Mouse (Mus musculus) kidney, embryonic 16.5 days (tissue): ENCODE measurements at regions not wholly inside any gene's neighbourhood (a gene's known extent, or its start where the extent isn't known, plus 50 kb on each side); places are given as distances from the start of the nearest gene placed in this dataset.

Source experiments
- ATAC-seq: fragments of 200-750 bp; cut with Nextera tagmentation; 2 replicates; pipeline ENCODE4 v1.8.0; 2017; ENCODE audit warnings: moderate TSS enrichment; ENCODE audit not compliant: low FRiP score, low TSS enrichment
- H3K27ac ChIP-seq: fragments of 300-500 bp; sonication (generic); 2 replicates; pipeline ENCODE4 v1.5.1; 2014; ENCODE audit warnings: low read length
- H3K27me3 ChIP-seq: fragments of 300-500 bp; sonication (generic); 2 replicates; pipeline ENCODE4 v1.6.1; 2014; ENCODE audit warnings: low read length, control low read depth, mixed read lengths; ENCODE audit not compliant: insufficient read depth
- H3K36me3 ChIP-seq: fragments of 300-500 bp; sonication (generic); 2 replicates; pipeline ENCODE4 v1.6.1; 2014; ENCODE audit warnings: low read length, control low read depth, mixed read lengths; ENCODE audit not compliant: insufficient read depth
- H3K4me1 ChIP-seq: fragments of 300-500 bp; sonication (generic); 2 replicates; pipeline ENCODE4 v1.6.1; 2014; ENCODE audit warnings: low read length, control low read depth, mixed read lengths; ENCODE audit not compliant: insufficient read depth
- H3K4me2 ChIP-seq: fragments of 300-500 bp; sonication (generic); replicated peaks from 2 replicates; pipeline ENCODE4 v1.6.1; 2014; ENCODE audit warnings: low read depth, low read length
- H3K4me3 ChIP-seq: fragments of 300-500 bp; sonication (generic); 2 replicates; pipeline ENCODE4 v1.5.1; 2014; ENCODE audit warnings: mild to moderate bottlenecking, low read length
- H3K9ac ChIP-seq: fragments of 300-500 bp; sonication (generic); replicated peaks from 2 replicates; pipeline ENCODE4 v1.6.1; 2014; ENCODE audit warnings: low read length
- H3K9me3 ChIP-seq: fragments of 300-500 bp; sonication (generic); 2 replicates; pipeline ENCODE4 v1.6.1; 2016; ENCODE audit warnings: low read length, control low read depth
- WGBS: fragments of 180-500 bp; shearing (Covaris S2); extraction: QIAGEN DNeasy Blood & Tissue Kit; methylation state at CpG from one replicate; pipeline ENCODE4 v1.1.7; 2014; 5-methylcytosine and 5-hydroxymethylcytosine counted together

DNA sequence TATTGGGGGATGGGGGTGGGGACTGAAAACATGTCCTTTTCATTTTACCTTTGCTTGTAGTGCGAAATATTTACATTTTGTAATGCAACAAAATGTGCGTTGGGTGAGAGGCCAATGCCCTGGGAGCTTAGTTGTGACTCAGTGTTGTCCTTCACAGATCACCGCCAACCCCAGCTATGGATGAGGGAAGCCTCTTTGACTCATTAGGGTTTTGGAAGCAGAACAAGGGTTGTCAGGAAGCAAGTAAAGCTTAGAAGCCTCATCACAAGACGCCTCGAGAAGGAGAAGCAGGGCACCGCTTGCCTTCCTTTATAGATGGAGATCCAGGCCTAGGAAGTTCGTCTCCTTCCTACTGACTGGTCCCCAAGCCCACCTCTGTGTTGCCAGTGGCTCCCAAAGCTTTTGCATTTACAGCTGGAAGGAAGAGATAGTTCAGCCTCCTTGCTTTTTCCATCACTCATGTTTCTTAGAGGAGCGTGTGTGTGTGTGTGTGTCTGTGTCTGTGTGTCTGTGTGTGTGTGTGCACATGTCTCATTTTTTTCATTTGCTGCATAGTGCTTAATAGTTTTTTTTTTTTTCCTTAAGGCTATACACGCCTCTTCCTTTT, 1297.2 kb upstream of the A1bg start:
- H3K36me3 ChIP-seq, result 0 out of 2 replicates have a peak, but pooled peaks cover 5% of the 10 kb centered on the region
- no peak for ATAC-seq

DNA sequence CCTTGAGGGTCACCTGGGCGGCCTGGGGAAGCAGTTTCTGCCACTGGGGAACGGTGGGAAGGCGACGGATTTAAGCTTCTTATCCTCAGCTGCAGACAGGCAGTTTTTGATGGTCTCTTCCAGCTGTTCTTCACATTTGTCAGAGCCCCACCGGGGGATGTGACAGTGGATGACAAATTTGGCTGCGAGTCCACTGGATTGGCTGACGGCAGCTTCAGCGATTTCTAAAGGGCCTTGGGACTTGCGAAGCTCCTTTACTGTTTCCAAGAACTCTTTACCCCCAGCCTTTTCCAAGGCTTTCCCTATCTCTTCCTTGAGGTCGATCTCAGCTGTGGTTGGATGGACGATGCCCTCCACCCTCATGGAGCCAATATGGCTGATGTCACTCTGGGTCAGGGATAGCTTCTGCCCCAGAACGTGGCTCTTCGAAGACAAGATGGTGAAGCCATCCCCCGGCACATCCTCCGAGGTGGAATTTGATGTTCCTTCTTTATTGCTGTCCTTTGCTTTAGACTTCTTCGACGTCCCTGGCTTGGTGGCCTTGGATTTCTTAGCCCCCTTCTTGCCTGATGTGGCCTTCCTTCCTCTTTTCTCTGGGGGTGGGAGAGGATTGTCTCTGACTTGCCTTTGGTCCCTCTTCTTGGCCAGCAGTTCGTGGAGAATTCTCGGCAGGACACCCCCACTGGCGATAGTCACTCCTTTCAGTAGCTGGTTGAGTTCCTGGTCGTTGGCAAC, 1295.7 kb upstream of the A1bg start:
- ATAC-seq, result no peak
- WGBS, result 90% methylated on average over 21 of the region's 21 CpGs

More for the DNA sequence above, 1297.2 kb upstream of the A1bg start:
- no peak overlapping the region for H3K4me2 ChIP-seq
- no peak overlapping the region for H3K9ac ChIP-seq
- H3K9me3 ChIP-seq, result no peaks in the 10 kb centered on the region
- H3K4me1 ChIP-seq, result no peaks in the 10 kb centered on the region
- 94% methylated on average over 9 of the region's 9 CpGs for WGBS
- H3K27ac ChIP-seq, result no peak overlapping the region
- no peaks in the 10 kb centered on the region for H3K27me3 ChIP-seq
- no peak overlapping the region for H3K4me3 ChIP-seq

DNA sequence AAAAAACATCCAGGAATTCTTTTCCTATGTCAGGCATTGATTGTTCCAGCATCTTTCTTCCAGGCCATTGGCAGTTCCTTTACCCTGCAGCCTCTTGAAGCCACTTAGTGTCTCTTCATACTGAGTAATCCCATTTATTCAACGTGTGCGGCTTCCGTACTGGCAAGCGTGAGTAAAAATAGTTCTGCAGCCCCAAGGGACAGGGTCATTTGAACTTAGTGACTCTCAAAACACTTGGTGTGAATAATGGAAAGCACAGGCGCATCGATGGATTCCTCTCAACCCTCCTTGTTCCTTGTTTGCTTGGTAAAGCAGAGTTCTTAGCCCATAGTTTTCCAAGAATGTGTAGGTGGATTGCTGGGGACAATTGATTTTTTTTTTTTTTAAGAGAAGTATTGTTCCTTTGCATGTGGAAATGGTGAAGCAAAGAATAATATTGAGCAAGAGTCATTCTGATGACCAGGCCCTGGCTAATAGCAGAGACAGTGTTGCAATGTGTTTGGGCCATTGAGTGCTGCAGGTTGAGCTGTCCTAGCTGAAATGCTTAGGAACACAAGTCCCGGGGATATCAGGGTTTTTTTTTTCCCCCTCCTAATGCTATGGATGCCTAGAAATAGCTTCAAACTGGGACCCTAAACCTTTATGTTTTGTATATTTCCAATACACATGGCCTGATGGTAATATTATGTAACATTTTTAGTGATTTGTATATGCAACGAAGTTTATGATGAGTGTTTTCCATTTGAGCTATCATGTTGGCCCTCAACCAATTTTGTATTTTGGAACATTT, 1294.1 kb upstream of the A1bg start:
- Histone ChIP-seq H3K27ac (no peak overlapping the region), H3K36me3 (0 out of 2 replicates have a peak, but pooled peaks cover 5% of the 10 kb centered on the region), H3K27me3 (no peaks in the 10 kb centered on the region), H3K4me3 (no peak overlapping the region), H3K9ac (no peak overlapping the region), H3K9me3 (no peaks in the 10 kb centered on the region), H3K4me1 (0 out of 2 replicates have a peak, but pooled peaks cover 5% of the 10 kb centered on the region), H3K4me2 (no peak overlapping the region)
- WGBS, result 63% methylated on average over 8 of the region's 8 CpGs
- ATAC-seq, result no peak

More for the DNA sequence above, 1295.7 kb upstream of the A1bg start:
- Histone ChIP-seq H3K9me3 (no peaks in the 10 kb centered on the region), H3K36me3 (0 out of 2 replicates have a peak, but pooled peaks cover 5% of the 10 kb centered on the region), H3K27me3 (no peaks in the 10 kb centered on the region), H3K4me3 (no peak overlapping the region), H3K4me1 (no peaks in the 10 kb centered on the region), H3K9ac (no peak overlapping the region), H3K4me2 (no peak overlapping the region), H3K27ac (no peak overlapping the region)

DNA sequence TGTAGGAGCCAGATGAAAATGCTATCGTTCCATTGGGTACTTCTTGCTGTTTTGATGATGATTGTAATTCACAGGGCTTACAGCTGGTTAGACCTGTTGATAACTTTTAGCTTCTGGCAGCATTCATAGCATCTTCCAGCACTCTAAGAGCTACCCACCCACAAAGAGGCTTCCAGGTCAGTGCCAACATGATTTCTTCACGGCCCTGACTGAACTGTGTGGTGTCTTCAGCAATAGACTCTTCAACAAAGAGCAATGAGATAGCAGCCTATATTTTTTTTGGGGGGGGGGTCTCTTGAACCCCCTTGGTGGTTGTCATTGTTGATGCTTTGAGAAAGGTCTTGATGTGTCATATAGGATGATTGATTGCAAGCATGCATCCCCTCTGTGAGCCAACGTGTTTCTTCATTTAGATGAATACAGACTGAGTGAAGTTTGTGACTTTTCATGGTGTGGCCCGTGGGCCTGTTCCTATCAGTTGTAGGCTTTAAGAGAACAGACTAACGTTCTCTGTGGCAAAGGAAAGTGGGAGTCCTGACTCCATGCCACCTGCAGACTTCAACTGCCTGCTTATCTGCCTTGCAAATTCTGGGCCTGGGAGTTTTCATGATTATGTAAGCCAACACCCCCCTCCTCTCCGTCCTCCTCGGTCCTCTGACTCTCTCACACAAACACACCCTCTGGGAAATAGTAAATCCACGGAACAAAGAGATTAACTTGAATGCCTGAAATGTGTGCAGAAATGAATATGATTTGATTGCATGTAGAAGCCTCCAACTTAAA, 1293.0 kb upstream of the A1bg start:
- Histone ChIP-seq H3K9me3 (no peaks in the 10 kb centered on the region), H3K4me3 (no peak overlapping the region), H3K27ac (no peak overlapping the region), H3K36me3 (0 out of 2 replicates have a peak, but pooled peaks cover 5% of the 10 kb centered on the region), H3K9ac (no peak overlapping the region), H3K27me3 (no peaks in the 10 kb centered on the region), H3K4me2 (no peak overlapping the region), H3K4me1 (0 out of 2 replicates have a peak, but pooled peaks cover 5% of the 10 kb centered on the region)
- no peak for ATAC-seq
- 57% methylated on average over 8 of the region's 8 CpGs for WGBS

DNA sequence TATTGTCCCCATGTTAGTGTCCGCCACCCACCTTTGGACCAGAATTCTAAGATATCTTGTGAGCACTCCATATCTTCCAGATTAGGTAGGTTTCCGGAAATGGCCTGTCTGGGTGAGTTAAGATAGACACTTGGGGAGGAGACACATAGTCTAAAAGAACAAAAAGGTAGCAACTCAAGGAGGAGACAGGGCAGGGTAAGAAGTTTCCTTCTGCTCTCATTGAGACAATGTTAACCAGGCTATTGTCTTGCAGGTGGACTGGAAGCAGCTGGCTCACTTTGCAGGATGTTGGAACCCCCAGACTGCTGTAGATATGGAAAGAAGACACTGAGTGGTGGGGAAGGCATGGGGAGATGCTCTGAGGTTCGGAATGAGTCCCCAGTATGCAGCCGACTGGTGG, 1291.5 kb upstream of the A1bg start:
- H3K4me2 ChIP-seq, result no peak overlapping the region
- no peak overlapping the region for H3K4me3 ChIP-seq
- no peak overlapping the region for H3K27ac ChIP-seq
- H3K4me1 ChIP-seq, result 0 out of 2 replicates have a peak, but pooled peaks cover 5% of the 10 kb centered on the region
- no peak for ATAC-seq
- no peaks in the 10 kb centered on the region for H3K27me3 ChIP-seq
- H3K9me3 ChIP-seq, result no peaks in the 10 kb centered on the region
- H3K9ac ChIP-seq, result no peak overlapping the region
- WGBS, result 91% methylated on average over 4 of the region's 4 CpGs
- 0 out of 2 replicates have a peak, but pooled peaks cover 3% of the 10 kb centered on the region for H3K36me3 ChIP-seq

DNA sequence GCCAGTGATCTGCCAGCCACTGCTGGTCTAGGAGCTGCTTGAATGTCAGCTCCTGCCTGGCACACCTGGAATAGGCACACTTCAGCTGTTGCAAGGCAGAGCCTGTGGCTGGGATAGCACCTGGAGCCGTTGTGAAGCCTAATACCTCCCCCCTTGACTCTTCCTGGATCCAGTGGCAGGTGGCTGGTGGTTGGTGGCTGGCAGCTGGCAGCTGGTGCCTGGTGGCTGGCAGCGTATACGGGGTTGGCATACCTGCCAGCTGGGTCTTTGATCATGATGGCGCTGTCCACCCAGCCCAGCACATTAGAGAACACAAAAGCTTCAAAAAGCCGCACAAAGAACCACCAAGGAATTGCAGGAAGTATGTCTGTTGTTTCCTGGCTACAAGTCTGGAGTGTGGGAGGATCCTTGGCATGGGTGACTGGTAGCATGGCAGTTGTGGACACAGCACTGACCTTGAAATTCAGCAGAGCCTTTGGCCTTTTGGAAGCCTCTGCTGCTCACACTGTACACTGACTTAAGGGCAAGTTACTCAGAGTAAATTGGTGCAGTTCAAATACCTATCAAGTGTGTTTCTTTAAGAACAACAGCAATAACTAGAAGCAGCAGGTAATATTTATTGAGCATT, 1289.6 kb upstream of the A1bg start:
- H3K4me1 ChIP-seq, result 0 out of 2 replicates have a peak, but pooled peaks cover 5% of the 10 kb centered on the region
- WGBS, result 82% methylated on average over 5 of the region's 5 CpGs
- ATAC-seq, result no peak

DNA sequence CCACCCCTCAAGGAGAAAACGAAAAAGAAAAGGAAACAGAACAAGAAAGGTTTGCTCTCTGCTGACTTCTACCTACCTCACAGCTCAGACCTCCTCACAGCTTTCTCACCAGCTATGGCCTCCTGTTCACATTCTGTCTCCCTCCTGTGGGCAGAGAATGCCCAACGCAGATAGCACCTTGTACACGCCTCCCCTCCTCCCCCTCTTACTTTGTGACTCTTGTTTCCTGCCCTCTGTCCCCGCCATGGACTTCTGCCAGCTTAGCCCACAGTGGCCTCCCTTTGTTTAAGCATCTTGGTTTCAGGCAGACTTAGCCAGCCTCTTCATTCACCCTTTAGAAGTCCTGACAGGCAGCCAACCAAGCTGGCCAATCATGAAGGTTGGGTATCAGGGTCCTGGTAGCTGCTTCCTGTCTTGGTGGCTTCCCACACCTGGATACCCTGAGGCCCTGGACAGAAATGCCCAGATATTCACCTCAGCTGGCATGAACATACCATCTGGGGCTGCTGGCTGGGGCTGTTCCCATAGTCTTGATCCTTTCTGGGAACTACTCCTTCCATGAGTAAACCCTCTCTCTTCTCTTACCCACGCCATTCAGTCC, 1287.2 kb upstream of the A1bg start:
- 60% methylated on average over 5 of the region's 5 CpGs for WGBS
- no peak for ATAC-seq
- Histone ChIP-seq H3K4me3 (no peak overlapping the region), H3K27me3 (no peaks in the 10 kb centered on the region), H3K4me1 (0 out of 2 replicates have a peak, but pooled peaks cover 5% of the 10 kb centered on the region), H3K36me3 (no peaks in the 10 kb centered on the region), H3K27ac (no peak overlapping the region), H3K9me3 (no peaks in the 10 kb centered on the region), H3K4me2 (no peak overlapping the region), H3K9ac (no peak overlapping the region)

More for the DNA sequence above, 1289.6 kb upstream of the A1bg start:
- H3K9me3 ChIP-seq, result no peaks in the 10 kb centered on the region
- H3K27me3 ChIP-seq, result no peaks in the 10 kb centered on the region
- H3K4me3 ChIP-seq, result no peak overlapping the region
- no peak overlapping the region for H3K9ac ChIP-seq
- H3K27ac ChIP-seq, result no peak overlapping the region
- H3K4me2 ChIP-seq, result no peak overlapping the region
- H3K36me3 ChIP-seq, result no peaks in the 10 kb centered on the region

DNA sequence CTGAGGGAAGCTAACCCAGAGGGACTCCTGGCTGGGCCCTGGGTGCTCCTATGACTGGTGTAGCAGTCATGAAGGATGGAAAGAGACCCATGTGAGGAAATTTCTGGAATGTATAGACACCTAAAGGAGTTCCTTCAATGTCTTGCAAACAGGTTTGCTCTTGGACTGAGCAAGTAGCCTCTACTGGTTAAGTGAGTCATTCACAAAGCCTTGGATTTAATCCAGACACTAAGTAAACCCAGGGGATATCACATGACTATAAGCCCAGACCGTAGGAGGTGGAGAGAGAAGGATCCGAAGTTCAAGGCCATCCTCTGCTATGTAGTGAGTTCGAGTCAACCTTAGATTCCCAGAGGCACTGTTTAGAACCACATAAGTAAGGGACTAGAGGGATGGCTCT, 1286.5 kb upstream of the A1bg start:
- H3K9me3 ChIP-seq, result no peaks in the 10 kb centered on the region
- no peak overlapping the region for H3K4me2 ChIP-seq
- H3K4me3 ChIP-seq, result no peak overlapping the region
- H3K4me1 ChIP-seq, result 0 out of 2 replicates have a peak, but pooled peaks cover 5% of the 10 kb centered on the region
- no peak overlapping the region for H3K9ac ChIP-seq
- no peaks in the 10 kb centered on the region for H3K36me3 ChIP-seq
- H3K27ac ChIP-seq, result no peak overlapping the region
- WGBS, result 82% methylated on average over 3 of the region's 3 CpGs
- no peaks in the 10 kb centered on the region for H3K27me3 ChIP-seq
- ATAC-seq, result no peak
